Mouse (Mus musculus) brain, embryonic 14.5 days (tissue): ENCODE data around the gene Slc35e2.

Source experiments
- CTCF ChIP-seq: fragments of 200-500 bp; IDR thresholded peaks from 2 replicates; pipeline ENCODE4 v1.5.1; 2012; ENCODE audit warnings: inconsistent platforms, mild to moderate bottlenecking, moderate library complexity, borderline replicate concordance; ENCODE audit not compliant: insufficient read depth, insufficient read length; ENCODE audit errors: extremely low read depth
- POLR2A ChIP-seq: fragments of 200-500 bp; IDR thresholded peaks from 2 replicates; pipeline ENCODE4 v1.6.1; 2012; ENCODE audit warnings: mild to moderate bottlenecking, inconsistent platforms, borderline replicate concordance; ENCODE audit not compliant: poor library complexity, insufficient read depth, insufficient read length, severe bottlenecking; ENCODE audit errors: extremely low read depth

DNA sequence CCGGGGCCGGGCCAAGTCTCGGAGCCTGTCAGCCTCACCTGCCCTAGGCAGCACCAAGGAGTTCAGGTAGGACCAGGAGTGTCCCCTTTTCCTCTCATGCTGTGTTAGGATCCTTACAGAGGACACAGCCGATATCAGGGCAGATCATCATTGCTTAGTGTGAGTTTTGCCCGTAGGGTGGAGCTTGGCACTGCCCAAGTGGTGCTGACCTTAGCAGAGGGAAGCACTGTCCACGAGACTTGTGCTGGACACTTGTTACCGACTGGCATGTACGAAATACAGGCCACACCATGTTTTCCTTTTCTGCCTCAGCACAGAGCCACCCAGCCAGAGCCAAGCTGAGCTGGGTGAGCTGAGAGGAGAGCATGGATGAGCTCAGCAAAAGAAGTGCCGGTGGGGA is 24.1 kb upstream of the Slc35e2 start:
- TF ChIP-seq CTCF (no peak), POLR2A (no peak)
